Mouse (Mus musculus): ENCODE results near the gene Pwwp2b. TPM values are rescaled to one million over a fixed set of nuclear protein-coding genes. Genes with fewer than 3 reads are reported as not detected.

The Pwwp2b gene
- polyA plus RNA-seq, 1 experiment from 2014 or later: 3.5 TPM

- H3K4me2 ChIP-seq: peak overlapping the region; percentile 24; the same call in 1 of the 2 replicates
- H3K4me3 ChIP-seq (ENCODE audit: low read depth, low read length): no peak overlapping the region
- WGBS: under 1% methylated on average over 7 of the region's 7 CpGs
- ATAC-seq (replicated peaks; ENCODE audit: low FRiP score) (peak; percentile 71), DNase-seq (ENCODE audit: low spot score) (peak; percentile 66)
- no peak overlapping the region for H3K9ac ChIP-seq (ENCODE audit: low read depth, low read length)
- H3K9me3 ChIP-seq (ENCODE audit: control insufficient read depth, low read length): no peaks in the 10 kb centered on the region
- peaks cover 10% of the 10 kb centered on the region for H3K4me1 ChIP-seq (replicated peaks; ENCODE audit: control insufficient read depth, insufficient read depth, low read length)
- no peak overlapping the region for H3K27ac ChIP-seq (ENCODE audit: low read depth, low read length)
- no peaks in the 10 kb centered on the region for H3K36me3 ChIP-seq (ENCODE audit: control insufficient read depth, insufficient read depth, low read length)
- H3K27me3 ChIP-seq (replicated peaks; ENCODE audit: control insufficient read depth, insufficient read depth, low read length): no peaks in the 10 kb centered on the region
Observed at GRCm38 (mm10) chr7:139233714-139234113, 14.6 kb upstream of the Pwwp2b start.

- Histone ChIP-seq H3K9ac (ENCODE audit: low read depth, low read length) (no peak overlapping the region), H3K9me3 (ENCODE audit: control insufficient read depth, low read length) (no peaks in the 10 kb centered on the region), H3K4me2 (peak overlapping the region; percentile 40), H3K36me3 (ENCODE audit: control insufficient read depth, insufficient read depth, low read length) (no peaks in the 10 kb centered on the region), H3K27me3 (replicated peaks; ENCODE audit: control insufficient read depth, insufficient read depth, low read length) (no peaks in the 10 kb centered on the region), H3K4me3 (ENCODE audit: low read depth, low read length) (no peak overlapping the region), H3K4me1 (replicated peaks; ENCODE audit: control insufficient read depth, insufficient read depth, low read length) (peaks cover 10% of the 10 kb centered on the region), H3K27ac (ENCODE audit: low read depth, low read length) (no peak overlapping the region; the same call in 1 of the 2 replicates)
- DNase-seq (ENCODE audit: low spot score): peak; percentile 63
- peak; percentile 46 for ATAC-seq (replicated peaks; ENCODE audit: low FRiP score)
- 3% methylated on average over 18 of the region's 18 CpGs for WGBS
Observed at GRCm38 (mm10) chr7:139234426-139235188, 13.7 kb upstream of the Pwwp2b start.

GRCm38 (mm10) chr7:139235651-139236358, 12.5 kb upstream of the Pwwp2b start:
- WGBS: 82% methylated on average over 12 of the region's 12 CpGs
- DNase-seq (ENCODE audit: low spot score): no peak
- no peak overlapping the region for H3K9ac ChIP-seq (ENCODE audit: low read depth, low read length)

GRCm38 (mm10) chr7:139239432-139239831, 8.8 kb upstream of the Pwwp2b start:
- no peak for ATAC-seq (replicated peaks; ENCODE audit: low FRiP score)
- Histone ChIP-seq H3K27me3 (replicated peaks; ENCODE audit: control insufficient read depth, insufficient read depth, low read length) (no peaks in the 10 kb centered on the region), H3K4me1 (replicated peaks; ENCODE audit: control insufficient read depth, insufficient read depth, low read length) (peaks cover 7% of the 10 kb centered on the region), H3K9ac (ENCODE audit: low read depth, low read length) (no peak overlapping the region), H3K9me3 (ENCODE audit: control insufficient read depth, low read length) (no peaks in the 10 kb centered on the region), H3K27ac (ENCODE audit: low read depth, low read length) (no peak overlapping the region), H3K4me3 (ENCODE audit: low read depth, low read length) (no peak overlapping the region), H3K4me2 (no peak overlapping the region), H3K36me3 (ENCODE audit: control insufficient read depth, insufficient read depth, low read length) (no peaks in the 10 kb centered on the region)
- DNase-seq (ENCODE audit: low spot score): no peak
- 56% methylated on average over 3 of the region's 3 CpGs for WGBS

More at GRCm38 (mm10) chr7:139235651-139236358, 12.5 kb upstream of the Pwwp2b start:
- no peak overlapping the region for H3K4me3 ChIP-seq (ENCODE audit: low read depth, low read length)
- H3K27ac ChIP-seq (ENCODE audit: low read depth, low read length): no peak overlapping the region
- peaks cover 12% of the 10 kb centered on the region for H3K4me1 ChIP-seq (replicated peaks; ENCODE audit: control insufficient read depth, insufficient read depth, low read length)
- H3K36me3 ChIP-seq (ENCODE audit: control insufficient read depth, insufficient read depth, low read length): no peaks in the 10 kb centered on the region
- H3K9me3 ChIP-seq (ENCODE audit: control insufficient read depth, low read length): no peaks in the 10 kb centered on the region
- no peak for ATAC-seq (replicated peaks; ENCODE audit: low FRiP score)
- H3K27me3 ChIP-seq (replicated peaks; ENCODE audit: control insufficient read depth, insufficient read depth, low read length): no peaks in the 10 kb centered on the region
- H3K4me2 ChIP-seq: no peak overlapping the region

- ATAC-seq (replicated peaks; ENCODE audit: low FRiP score) (no peak), DNase-seq (ENCODE audit: low spot score) (no peak)
- no peak overlapping the region for H3K4me3 ChIP-seq (ENCODE audit: low read depth, low read length)
- no peak overlapping the region for H3K27ac ChIP-seq (ENCODE audit: low read depth, low read length)
- H3K27me3 ChIP-seq (replicated peaks; ENCODE audit: control insufficient read depth, insufficient read depth, low read length): peaks cover 21% of the 10 kb centered on the region
- H3K9ac ChIP-seq (ENCODE audit: low read depth, low read length): no peak overlapping the region
- 69% methylated on average over 5 of the region's 5 CpGs for WGBS
- no peak overlapping the region for H3K4me2 ChIP-seq
- H3K36me3 ChIP-seq (ENCODE audit: control insufficient read depth, insufficient read depth, low read length): no peaks in the 10 kb centered on the region
- H3K9me3 ChIP-seq (ENCODE audit: control insufficient read depth, low read length): no peaks in the 10 kb centered on the region
- peaks cover 30% of the 10 kb centered on the region for H3K4me1 ChIP-seq (replicated peaks; ENCODE audit: control insufficient read depth, insufficient read depth, low read length)
Observed at GRCm38 (mm10) chr7:139246086-139246485, 2.2 kb upstream of the Pwwp2b start.

GRCm38 (mm10) chr7:139246931-139247880, 1.1 kb upstream of the Pwwp2b start:
- no peaks in the 10 kb centered on the region for H3K9me3 ChIP-seq (ENCODE audit: control insufficient read depth, low read length)
- peak overlapping the region; percentile 88 for H3K4me2 ChIP-seq
- H3K27ac ChIP-seq (ENCODE audit: low read depth, low read length): peak overlapping the region; percentile 43
- peaks cover 21% of the 10 kb centered on the region for H3K27me3 ChIP-seq (replicated peaks; ENCODE audit: control insufficient read depth, insufficient read depth, low read length)
- H3K9ac ChIP-seq (ENCODE audit: low read depth, low read length): peak overlapping the region; percentile 70
- DNase-seq (ENCODE audit: low spot score) (peak; percentile 52), ATAC-seq (replicated peaks; ENCODE audit: low FRiP score) (peak; percentile 29; the same call in 1 of the 2 replicates)
- WGBS: 9% methylated on average over 38 of the region's 38 CpGs
- H3K36me3 ChIP-seq (ENCODE audit: control insufficient read depth, insufficient read depth, low read length): no peaks in the 10 kb centered on the region
- H3K4me3 ChIP-seq (ENCODE audit: low read depth, low read length): peak overlapping the region; percentile 53
- peaks cover 41% of the 10 kb centered on the region for H3K4me1 ChIP-seq (replicated peaks; ENCODE audit: control insufficient read depth, insufficient read depth, low read length)

- H3K9me3 ChIP-seq (ENCODE audit: control insufficient read depth, low read length): no peaks in the 10 kb centered on the region
- no peak overlapping the region for H3K27ac ChIP-seq (ENCODE audit: low read depth, low read length)
- peaks cover 21% of the 10 kb centered on the region for H3K27me3 ChIP-seq (replicated peaks; ENCODE audit: control insufficient read depth, insufficient read depth, low read length)
- peak overlapping the region; percentile 88 for H3K4me2 ChIP-seq
- no peak for DNase-seq (ENCODE audit: low spot score)
- H3K36me3 ChIP-seq (ENCODE audit: control insufficient read depth, insufficient read depth, low read length): no peaks in the 10 kb centered on the region
- H3K4me1 ChIP-seq (replicated peaks; ENCODE audit: control insufficient read depth, insufficient read depth, low read length): peaks cover 56% of the 10 kb centered on the region
- H3K4me3 ChIP-seq (ENCODE audit: low read depth, low read length): peak overlapping the region; percentile 53
- H3K9ac ChIP-seq (ENCODE audit: low read depth, low read length): peak overlapping the region; percentile 70
- 2% methylated on average over 45 of the region's 45 CpGs for WGBS
- peak; percentile 2; the same call in 1 of the 2 replicates for ATAC-seq (replicated peaks; ENCODE audit: low FRiP score)
Observed at GRCm38 (mm10) chr7:139248615-139249405, 528 bp downstream of the Pwwp2b start.

Measured in liver, embryonic 11.5 days (tissue).